Mouse (Mus musculus) stomach, embryonic 14.5 days (tissue): ENCODE measurements around the gene Pacsin3. TPM values are rescaled to one million over a fixed set of nuclear protein-coding genes. Genes with fewer than 3 reads are reported as not detected.
A peak's percentile ranks its signal among the peaks of the same experiment; 100 is the strongest.

ENCODE experiments used
- ATAC-seq: fragments of 200-750 bp; cut with Nextera tagmentation; 2 replicates; pipeline ENCODE4 v1.8.0; 2017; ENCODE audit warnings: low read depth, moderate TSS enrichment; ENCODE audit not compliant: insufficient number of reproducible peaks, insufficient read depth, low FRiP score
- H3K27ac ChIP-seq: fragments of 300-500 bp; sonication (generic); 2 replicates; pipeline ENCODE4 v1.5.1; 2014; ENCODE audit warnings: mild to moderate bottlenecking, low read length, moderate library complexity, mixed read lengths
- H3K27me3 ChIP-seq: fragments of 300-500 bp; sonication (generic); 2 replicates; pipeline ENCODE4 v1.6.1; 2014; ENCODE audit warnings: low read length, control low read depth, mixed read lengths; ENCODE audit not compliant: control insufficient read depth, insufficient read depth
- H3K36me3 ChIP-seq: fragments of 300-500 bp; sonication (generic); 2 replicates; pipeline ENCODE4 v1.6.1; 2014; ENCODE audit warnings: mild to moderate bottlenecking, control low read depth, low read length, moderate library complexity, mixed read lengths; ENCODE audit not compliant: control insufficient read depth, insufficient read depth
- H3K4me1 ChIP-seq: fragments of 300-500 bp; sonication (generic); 2 replicates; pipeline ENCODE4 v1.6.1; 2014; ENCODE audit warnings: low read length, control low read depth, mixed read lengths; ENCODE audit not compliant: control insufficient read depth, insufficient read depth
- H3K4me2 ChIP-seq: fragments of 300-500 bp; sonication (generic); replicated peaks from 2 replicates; pipeline ENCODE4 v1.6.1; 2014; ENCODE audit warnings: low read depth, low read length, control low read depth
- H3K4me3 ChIP-seq: fragments of 300-500 bp; sonication (generic); 2 replicates; pipeline ENCODE4 v1.5.1; 2014; ENCODE audit warnings: low read depth, low read length, control low read depth
- H3K9ac ChIP-seq: fragments of 300-500 bp; sonication (generic); replicated peaks from 2 replicates; pipeline ENCODE4 v1.6.1; 2014; ENCODE audit warnings: low read depth, mild to moderate bottlenecking, control low read depth, low read length, moderate library complexity, mixed read lengths
- H3K9me3 ChIP-seq: fragments of 300-500 bp; sonication (generic); 2 replicates; pipeline ENCODE4 v1.6.1; 2016; ENCODE audit warnings: low read depth, low read length, control low read depth; ENCODE audit not compliant: control insufficient read depth
- WGBS: fragments of 180-500 bp; shearing (Covaris S2); extraction: QIAGEN DNeasy Blood & Tissue Kit; methylation state at CpG from one replicate; pipeline ENCODE4 v1.1.7; 2014; 5-methylcytosine and 5-hydroxymethylcytosine counted together
- polyA plus RNA-seq: library from polyadenylated mRNA; unstranded; fragments of >200 nt; fragmentation: Nextera tagmentation; extraction: Ambion mirVana; gene quantifications from 2 replicates; pipeline ENCODE4 v1.2.1, GENCODE M21; 2014

Gene Pacsin3
- 40.9 and 44.4 TPM in 2 replicates for polyA plus RNA-seq

DNA sequence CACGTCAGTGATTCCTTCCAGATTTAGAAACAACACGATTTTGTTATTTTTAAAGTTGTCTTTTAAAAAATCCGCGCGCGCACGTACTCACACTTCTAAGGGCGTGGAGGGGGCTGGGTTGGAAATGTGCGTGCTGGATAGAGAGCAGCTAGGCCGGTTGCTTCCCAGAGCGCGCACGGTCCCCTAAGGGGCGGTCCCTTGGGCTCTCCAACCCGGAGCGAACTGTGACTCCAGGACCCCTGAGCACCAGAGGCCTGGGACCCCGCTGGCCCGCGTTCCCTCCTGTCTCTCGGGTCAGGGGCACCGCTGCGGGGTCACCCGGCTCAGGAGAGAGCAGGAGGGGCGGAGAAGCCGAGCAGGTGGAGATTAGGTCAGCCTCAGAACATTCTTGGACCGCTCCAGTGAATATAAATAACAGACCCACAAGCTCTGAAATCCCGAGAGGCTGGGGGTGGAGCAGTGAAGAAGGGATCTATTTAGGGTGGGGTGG lies at the start of gene Pacsin3:
Gene Pacsin3 (plus strand): TSS at position 294 of the 490 bp plus-strand sequence.
- no peaks in the 10 kb centered on the region for H3K9me3 ChIP-seq
- WGBS: 1% methylated on average over 27 of the region's 27 CpGs
- H3K4me2 ChIP-seq: peak within 1 kb of the TSS; percentile 69
- no peak for ATAC-seq
- peaks cover 15% of the 10 kb centered on the region for H3K4me1 ChIP-seq
- H3K9ac ChIP-seq: peak within 1 kb of the TSS; percentile 41
- peak within 1 kb of the TSS; percentile 81 for H3K27ac ChIP-seq
- no peaks in the 10 kb centered on the region; the same call in 1 of the 2 replicates for H3K27me3 ChIP-seq
- H3K36me3 ChIP-seq: no peaks in the 10 kb centered on the region
- H3K4me3 ChIP-seq: peak within 1 kb of the TSS; percentile 67

- no peak overlapping the region for H3K9ac ChIP-seq
- H3K27me3 ChIP-seq: no peaks in the 10 kb centered on the region
- H3K27ac ChIP-seq: no peak overlapping the region
- WGBS: 87% methylated on average over 9 of the region's 9 CpGs
- ATAC-seq: no peak
- peaks cover 13% of the 10 kb centered on the region for H3K4me1 ChIP-seq
- H3K9me3 ChIP-seq: no peaks in the 10 kb centered on the region
- H3K36me3 ChIP-seq: peaks cover 54% of the 10 kb centered on the region
- H3K4me3 ChIP-seq: no peak overlapping the region
- no peak overlapping the region for H3K4me2 ChIP-seq
Observed at GRCm38 (mm10) chr2:91206254-91206775, 49.4 kb upstream of the Pacsin3 start.

DNA sequence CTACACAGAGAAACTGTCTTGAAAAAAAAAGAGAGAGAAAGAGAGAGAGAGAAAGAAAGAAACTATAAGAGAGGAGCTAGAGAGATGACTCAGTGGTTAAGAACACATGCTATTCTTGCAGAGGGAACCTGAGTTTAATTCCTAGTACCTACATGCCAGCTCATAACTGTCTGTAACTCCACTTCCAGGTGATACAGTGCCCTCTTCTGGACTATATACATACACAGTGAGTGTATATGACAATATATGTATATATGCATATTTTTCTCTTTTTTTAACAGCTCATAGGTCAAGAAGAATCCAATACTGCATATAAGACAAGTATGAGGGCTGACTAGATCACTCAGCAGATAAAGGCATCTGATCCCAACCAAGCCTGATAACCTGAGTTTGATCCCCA lies 42.4 kb upstream of the Pacsin3 start:
- no peak overlapping the region for H3K9ac ChIP-seq
- H3K27ac ChIP-seq: no peak overlapping the region
- H3K4me2 ChIP-seq: no peak overlapping the region
- H3K36me3 ChIP-seq: peaks cover 42% of the 10 kb centered on the region
- H3K9me3 ChIP-seq: no peaks in the 10 kb centered on the region
- no peaks in the 10 kb centered on the region for H3K27me3 ChIP-seq
- ATAC-seq: no peak
- H3K4me1 ChIP-seq: no peaks in the 10 kb centered on the region
- H3K4me3 ChIP-seq: no peak overlapping the region

DNA sequence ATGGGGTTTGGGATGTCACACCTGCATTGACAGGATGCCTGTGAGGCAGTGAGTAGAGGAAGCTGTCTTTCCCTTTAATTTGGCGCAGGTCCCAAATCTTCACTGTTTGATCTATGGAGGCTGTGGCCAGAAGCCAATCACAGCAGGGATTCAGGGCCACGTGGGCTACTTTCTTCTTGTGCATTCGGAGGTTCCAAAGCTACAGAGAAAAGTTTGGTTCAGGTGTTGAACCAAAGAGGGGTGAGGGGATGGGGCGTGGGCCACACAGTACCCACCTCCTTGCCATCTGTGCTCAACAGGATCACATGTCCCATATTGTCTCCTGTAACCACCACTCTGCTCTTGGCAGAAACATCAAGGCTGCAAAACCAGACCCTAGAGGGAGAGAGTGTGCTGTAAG lies 38.7 kb upstream of the Pacsin3 start:
- Histone ChIP-seq H3K4me1 (no peaks in the 10 kb centered on the region), H3K36me3 (peaks cover 14% of the 10 kb centered on the region), H3K4me2 (no peak overlapping the region), H3K9me3 (no peaks in the 10 kb centered on the region), H3K9ac (no peak overlapping the region), H3K4me3 (no peak overlapping the region), H3K27ac (no peak overlapping the region), H3K27me3 (no peaks in the 10 kb centered on the region)
- WGBS: 54% methylated on average over 4 of the region's 4 CpGs
- no peak for ATAC-seq

DNA sequence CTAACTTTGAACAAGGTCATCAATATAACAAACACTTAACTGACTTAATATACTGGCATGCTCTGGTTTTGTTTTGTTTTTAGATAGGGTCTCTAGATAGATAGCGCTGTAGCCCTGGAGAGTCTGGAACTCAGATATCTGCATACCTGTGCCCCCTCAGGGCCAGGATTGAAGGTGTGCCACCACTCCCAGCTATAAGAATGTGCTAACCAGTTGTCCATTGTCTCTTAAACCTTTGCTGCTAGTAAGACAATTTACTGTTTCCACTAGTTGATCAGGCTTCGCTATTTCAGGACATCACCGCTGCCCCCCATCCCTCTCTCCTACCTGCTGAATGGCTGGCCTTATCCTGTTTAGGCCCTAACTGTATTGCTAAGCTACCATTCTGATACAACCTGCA lies 35.3 kb upstream of the Pacsin3 start:
- 94% methylated on average over 3 of the region's 3 CpGs for WGBS
- H3K9me3 ChIP-seq: no peaks in the 10 kb centered on the region
- H3K9ac ChIP-seq: no peak overlapping the region
- no peaks in the 10 kb centered on the region for H3K36me3 ChIP-seq
- H3K4me2 ChIP-seq: no peak overlapping the region
- ATAC-seq: no peak
- no peak overlapping the region for H3K27ac ChIP-seq
- H3K4me3 ChIP-seq: no peak overlapping the region
- H3K4me1 ChIP-seq: no peaks in the 10 kb centered on the region
- H3K27me3 ChIP-seq: no peaks in the 10 kb centered on the region

- Histone ChIP-seq H3K27me3 (no peaks in the 10 kb centered on the region), H3K4me3 (no peak overlapping the region), H3K27ac (no peak overlapping the region), H3K36me3 (no peaks in the 10 kb centered on the region), H3K9ac (no peak overlapping the region), H3K9me3 (no peaks in the 10 kb centered on the region), H3K4me2 (no peak overlapping the region), H3K4me1 (no peaks in the 10 kb centered on the region)
- WGBS: 88% methylated on average over 2 of the region's 2 CpGs
- no peak for ATAC-seq
Observed at GRCm38 (mm10) chr2:91223614-91224013, 32.1 kb upstream of the Pacsin3 start.

DNA sequence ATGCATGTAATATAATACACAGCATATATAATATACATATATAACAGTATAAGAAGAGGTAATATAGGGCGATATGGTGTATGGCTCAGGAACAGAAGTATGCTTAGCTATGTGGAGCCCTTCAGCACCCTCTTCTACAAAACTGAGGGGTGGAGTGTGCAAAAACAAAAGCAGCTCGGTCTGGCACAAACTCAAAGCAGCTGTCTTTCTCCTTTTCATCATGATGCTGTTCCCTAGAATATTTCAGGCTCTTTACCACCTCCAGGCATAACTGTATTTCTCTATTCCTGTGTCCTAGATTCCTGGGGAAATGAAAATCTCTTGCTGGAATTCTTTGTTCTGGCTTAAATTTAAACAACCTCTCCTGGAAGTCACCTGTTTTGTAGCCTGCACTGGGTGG lies 26.0 kb upstream of the Pacsin3 start:
- WGBS: 85% methylated on average over 2 of the region's 2 CpGs
- no peak overlapping the region for H3K9ac ChIP-seq
- H3K4me3 ChIP-seq: no peak overlapping the region

DNA sequence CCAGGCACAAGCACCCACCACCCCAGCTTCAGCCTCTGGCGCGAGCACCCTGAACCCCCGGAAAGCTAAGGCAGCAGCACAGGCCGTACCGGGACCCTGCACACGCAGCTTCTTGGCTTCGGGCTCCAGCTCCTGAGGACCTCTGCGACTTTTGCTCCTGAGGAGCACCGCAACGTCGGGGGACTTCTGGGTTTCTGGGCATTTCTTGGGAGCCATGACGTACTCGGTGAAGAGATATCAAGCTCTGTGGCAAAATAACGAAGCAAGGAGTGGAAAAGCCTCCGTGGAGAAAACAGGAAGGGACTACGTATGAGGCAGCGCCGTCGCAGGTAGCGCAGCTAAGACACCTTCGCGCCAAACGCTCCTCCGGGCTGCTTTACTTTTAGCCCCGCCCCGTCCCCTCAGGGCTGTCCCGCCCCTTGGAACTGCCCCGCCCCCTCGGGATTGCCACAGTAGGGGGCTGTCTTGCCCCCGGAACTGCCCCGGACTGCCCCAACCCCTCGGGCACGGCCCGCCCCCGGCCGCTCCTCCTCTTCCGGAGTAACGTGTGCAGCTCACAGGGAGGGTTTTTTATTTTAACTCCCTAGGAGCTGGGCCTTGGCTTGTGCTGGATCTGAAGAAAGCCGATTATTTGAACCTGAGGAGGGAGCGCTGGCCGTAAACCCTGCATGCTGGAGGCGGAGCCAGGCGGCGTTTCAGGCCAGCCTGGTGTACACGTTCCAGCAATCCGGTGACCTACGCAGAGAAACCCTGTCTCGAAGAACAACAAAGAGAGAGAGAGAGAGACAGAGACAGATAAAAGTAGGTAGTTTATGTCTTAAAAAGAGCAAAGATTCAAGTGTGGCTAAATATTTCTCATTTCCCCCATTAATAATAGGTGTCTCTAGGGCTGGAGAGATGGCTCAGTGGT lies 18.9 kb upstream of the Pacsin3 start, which contains the start of gene Ddb2:
Gene Ddb2 (minus strand): TSS at position 382 of the 910 bp plus-strand sequence.
- H3K27ac ChIP-seq: peak within 1 kb of the TSS; percentile 91
- H3K4me1 ChIP-seq: no peaks in the 10 kb centered on the region
- H3K9me3 ChIP-seq: no peaks in the 10 kb centered on the region
- H3K27me3 ChIP-seq: no peaks in the 10 kb centered on the region
- no peaks in the 10 kb centered on the region; the same call in 1 of the 2 replicates for H3K36me3 ChIP-seq
- H3K4me3 ChIP-seq: peak within 1 kb of the TSS; percentile 55
- peak within 1 kb of the TSS; percentile 62 for H3K4me2 ChIP-seq
- WGBS: under 1% methylated on average over 48 of the region's 48 CpGs
- H3K9ac ChIP-seq: peak within 1 kb of the TSS; percentile 39
- peak; percentile 99 for ATAC-seq

More for the DNA sequence above, 26.0 kb upstream of the Pacsin3 start:
- H3K36me3 ChIP-seq: no peaks in the 10 kb centered on the region; the same call in 1 of the 2 replicates
- H3K9me3 ChIP-seq: no peaks in the 10 kb centered on the region
- H3K27ac ChIP-seq: no peak overlapping the region
- ATAC-seq: no peak
- no peaks in the 10 kb centered on the region for H3K27me3 ChIP-seq
- H3K4me1 ChIP-seq: no peaks in the 10 kb centered on the region
- no peak overlapping the region for H3K4me2 ChIP-seq
